28 mouse cellular contexts compared by ENCODE assay signal in genomic region chr8:9899199-9899598, GRCm38 (mm10). TPM values are rescaled to one million over a fixed set of nuclear protein-coding genes. Genes with fewer than 3 reads are reported as not detected.
A peak's percentile ranks its signal among the peaks of the same experiment; 100 is the strongest.
DNase-seq lines count a peak whose midpoint lies in the region; ATAC-seq and TF ChIP-seq lines count a peak whose summit lies in the region.
"Had no signal": no experiment of that assay in that cellular context is flagged by ENCODE, and none has a peak within 500 bp of the region (broad histone marks: within the 10 kb centered on the region; RNA-seq: fewer than 3 reads in every experiment).

No protein-coding gene starts in this region.

- H3K4me2 ChIP-seq in hindbrain, embryonic 16.5 days (ENCODE audit: low read length): no peak overlapping the region
- no peak overlapping the region for H3K4me2 ChIP-seq in hindbrain, embryonic 11.5 days (replicated peaks; ENCODE audit: low read depth, low read length)
- no peak overlapping the region for H3K4me2 ChIP-seq in midbrain, embryonic 13.5 days (replicated peaks)
- H3K4me2 ChIP-seq in midbrain, postnatal 0 days (ENCODE audit: low read depth, low read length, poor library complexity, severe bottlenecking): no peak overlapping the region
- no peak overlapping the region for H3K4me2 ChIP-seq in midbrain, embryonic 16.5 days (ENCODE audit: low read length)
- H3K4me2 ChIP-seq: embryonic facial prominence, embryonic 13.5 days; embryonic facial prominence, embryonic 15.5 days; forebrain, embryonic 12.5 days had no signal

- H3K36me3 ChIP-seq in hindbrain, embryonic 16.5 days (ENCODE audit: control insufficient read depth, insufficient read depth, low read length): no peaks in the 10 kb centered on the region
- no peaks in the 10 kb centered on the region for H3K36me3 ChIP-seq in hindbrain, embryonic 11.5 days (ENCODE audit: control insufficient read depth, insufficient read depth, low read length)
- H3K36me3 ChIP-seq in midbrain, embryonic 13.5 days: no peaks in the 10 kb centered on the region
- no peaks in the 10 kb centered on the region for H3K36me3 ChIP-seq in midbrain, postnatal 0 days (ENCODE audit: insufficient read depth, low read length)
- H3K36me3 ChIP-seq in midbrain, embryonic 16.5 days (ENCODE audit: control insufficient read depth, insufficient read depth, low read length): no peaks in the 10 kb centered on the region
- no peaks in the 10 kb centered on the region for H3K36me3 ChIP-seq in midbrain, embryonic 10.5 days
- H3K36me3 ChIP-seq: embryonic facial prominence, embryonic 13.5 days; embryonic facial prominence, embryonic 15.5 days; forebrain, embryonic 10.5 days; forebrain, embryonic 12.5 days had no signal

- 89% methylated on average over 2 of the region's 2 CpGs for WGBS in hindbrain, embryonic 16.5 days
- 84% methylated on average over 2 of the region's 2 CpGs for WGBS in hindbrain, embryonic 11.5 days
- WGBS in midbrain, embryonic 13.5 days: 83% methylated on average over 2 of the region's 2 CpGs
- WGBS in midbrain, postnatal 0 days: 88% methylated on average over 2 of the region's 2 CpGs
- 98% methylated on average over 2 of the region's 2 CpGs for WGBS in midbrain, embryonic 16.5 days
- 91% methylated on average over 2 of the region's 2 CpGs for WGBS in midbrain, embryonic 10.5 days

- H3K4me3 ChIP-seq in hindbrain, embryonic 16.5 days (ENCODE audit: low read length): no peak overlapping the region
- no peak overlapping the region for H3K4me3 ChIP-seq in hindbrain, embryonic 11.5 days (ENCODE audit: low read depth, low read length)
- no peak overlapping the region for H3K4me3 ChIP-seq in midbrain, embryonic 13.5 days (replicated peaks)
- no peak overlapping the region for H3K4me3 ChIP-seq in midbrain, postnatal 0 days (ENCODE audit: low read depth, low read length)
- no peak overlapping the region for H3K4me3 ChIP-seq in midbrain, embryonic 16.5 days (ENCODE audit: low read depth, low read length)
- no peak overlapping the region for H3K4me3 ChIP-seq in midbrain, embryonic 10.5 days
- H3K4me3 ChIP-seq: embryonic facial prominence, embryonic 13.5 days; embryonic facial prominence, embryonic 15.5 days; erythroblast, embryonic 14.5 days; forebrain, embryonic 10.5 days; forebrain, embryonic 12.5 days had no signal

- peaks cover 3% of the 10 kb centered on the region for H3K4me1 ChIP-seq in hindbrain, embryonic 16.5 days (ENCODE audit: control insufficient read depth, insufficient read depth, low read depth, low read length)
- H3K4me1 ChIP-seq in hindbrain, embryonic 11.5 days (replicated peaks; ENCODE audit: control insufficient read depth, insufficient read depth, low read length): no peaks in the 10 kb centered on the region
- 0 out of 2 replicates have a peak, but pooled peaks cover 4% of the 10 kb centered on the region for H3K4me1 ChIP-seq in midbrain, embryonic 13.5 days (replicated peaks)
- 0 out of 2 replicates have a peak, but pooled peaks cover 4% of the 10 kb centered on the region for H3K4me1 ChIP-seq in midbrain, postnatal 0 days (ENCODE audit: insufficient read depth, low read length)
- H3K4me1 ChIP-seq in midbrain, embryonic 16.5 days (ENCODE audit: control insufficient read depth, insufficient read depth, low read length): peaks cover 5% of the 10 kb centered on the region
- H3K4me1 ChIP-seq in midbrain, embryonic 10.5 days: no peaks in the 10 kb centered on the region
- H3K4me1 ChIP-seq: embryonic facial prominence, embryonic 15.5 days; forebrain, embryonic 10.5 days; forebrain, embryonic 12.5 days had no signal

- DNase-seq in hindbrain, embryonic 11.5 days (ENCODE audit: low spot score): no peak
- DNase-seq in midbrain, postnatal 0 days (ENCODE audit: low spot score): no peak
- DNase-seq in midbrain, embryonic 10.5 days (ENCODE audit: low spot score): no peak
- DNase-seq: adrenal gland, adult 2 months; adrenal gland, postnatal 10 days; adrenal gland, postnatal 25 days; cerebellum, adult 11 months; cerebellum, adult 18-20 months; cerebellum, adult 8-10 months; cerebellum, adult 9-11 months; cerebellum, postnatal 14 days; cerebellum, postnatal 36 days had no signal

- TF ChIP-seq CTCF in midbrain, postnatal 0 days (IDR thresholded peaks at IDR 0.05): no peak

- H3K9me3 ChIP-seq in hindbrain, embryonic 16.5 days (ENCODE audit: control insufficient read depth, low read length): no peaks in the 10 kb centered on the region
- no peaks in the 10 kb centered on the region for H3K9me3 ChIP-seq in hindbrain, embryonic 11.5 days (ENCODE audit: control insufficient read depth, low read length)
- no peaks in the 10 kb centered on the region for H3K9me3 ChIP-seq in midbrain, embryonic 13.5 days
- no peaks in the 10 kb centered on the region for H3K9me3 ChIP-seq in midbrain, postnatal 0 days (ENCODE audit: low read length)
- no peaks in the 10 kb centered on the region for H3K9me3 ChIP-seq in midbrain, embryonic 16.5 days (replicated peaks; ENCODE audit: control insufficient read depth, low read length, poor library complexity, severe bottlenecking)
- H3K9me3 ChIP-seq in midbrain, embryonic 10.5 days (replicated peaks): no peaks in the 10 kb centered on the region
- H3K9me3 ChIP-seq: embryonic facial prominence, embryonic 13.5 days; embryonic facial prominence, embryonic 15.5 days; forebrain, embryonic 10.5 days; forebrain, embryonic 12.5 days had no signal

- no peaks in the 10 kb centered on the region for H3K27me3 ChIP-seq in hindbrain, embryonic 16.5 days (replicated peaks; ENCODE audit: control insufficient read depth, insufficient read depth, low read length)
- no peaks in the 10 kb centered on the region for H3K27me3 ChIP-seq in hindbrain, embryonic 11.5 days (ENCODE audit: control insufficient read depth, insufficient read depth, low read length)
- H3K27me3 ChIP-seq in midbrain, embryonic 13.5 days: no peaks in the 10 kb centered on the region
- no peaks in the 10 kb centered on the region for H3K27me3 ChIP-seq in midbrain, postnatal 0 days (ENCODE audit: insufficient read depth, low read length)
- H3K27me3 ChIP-seq in midbrain, embryonic 16.5 days (ENCODE audit: control insufficient read depth, insufficient read depth, low read depth, low read length): no peaks in the 10 kb centered on the region
- H3K27me3 ChIP-seq in midbrain, embryonic 10.5 days (ENCODE audit: low read depth, poor library complexity, severe bottlenecking): no peaks in the 10 kb centered on the region
- H3K27me3 ChIP-seq: embryonic facial prominence, embryonic 13.5 days; embryonic facial prominence, embryonic 15.5 days; forebrain, embryonic 12.5 days had no signal

- no peak overlapping the region for H3K27ac ChIP-seq in hindbrain, embryonic 16.5 days (ENCODE audit: low read depth, low read length)
- no peak overlapping the region for H3K27ac ChIP-seq in hindbrain, embryonic 11.5 days (ENCODE audit: low read depth, low read length)
- H3K27ac ChIP-seq in midbrain, embryonic 13.5 days: no peak overlapping the region
- H3K27ac ChIP-seq in midbrain, postnatal 0 days (ENCODE audit: low read depth, low read length): no peak overlapping the region
- H3K27ac ChIP-seq in midbrain, embryonic 16.5 days (ENCODE audit: low read length): no peak overlapping the region
- no peak overlapping the region for H3K27ac ChIP-seq in midbrain, embryonic 10.5 days (replicated peaks)
- H3K27ac ChIP-seq: embryonic facial prominence, embryonic 13.5 days; embryonic facial prominence, embryonic 15.5 days; forebrain, embryonic 10.5 days; forebrain, embryonic 12.5 days had no signal

- no peak overlapping the region for H3K9ac ChIP-seq in hindbrain, embryonic 16.5 days (ENCODE audit: low read depth, low read length)
- no peak overlapping the region for H3K9ac ChIP-seq in hindbrain, embryonic 11.5 days (ENCODE audit: low read depth, low read length)
- H3K9ac ChIP-seq in midbrain, embryonic 13.5 days (replicated peaks): no peak overlapping the region
- no peak overlapping the region for H3K9ac ChIP-seq in midbrain, postnatal 0 days (replicated peaks; ENCODE audit: low read length, poor library complexity, severe bottlenecking)
- H3K9ac ChIP-seq in midbrain, embryonic 16.5 days (ENCODE audit: low read depth, low read length): no peak overlapping the region
- H3K9ac ChIP-seq: embryonic facial prominence, embryonic 13.5 days; embryonic facial prominence, embryonic 15.5 days; forebrain, embryonic 12.5 days had no signal

- 0 out of 2 replicates have a peak, but pooled peaks have one; percentile 40 for ATAC-seq in hindbrain, embryonic 16.5 days
- no peak for ATAC-seq in hindbrain, embryonic 11.5 days (ENCODE audit: low FRiP score)
- ATAC-seq in midbrain, embryonic 13.5 days: peak; percentile 66; the same call in 1 of the 2 replicates
- no peak for ATAC-seq in midbrain, postnatal 0 days (ENCODE audit: low FRiP score)
- peak; percentile 54; the same call in 1 of the 2 replicates for ATAC-seq in midbrain, embryonic 16.5 days
- ATAC-seq: forebrain, embryonic 14.5 days; forebrain, embryonic 16.5 days had no signal

RNA-seq across cellular contexts. Expression of gene Gm10217, which starts 35.1 kb away (rescaled TPM):
- polyA plus RNA-seq in hindbrain, embryonic 16.5 days (2015; fragmentation: Nextera tagmentation; extraction: Ambion mirVana): not detected in 2 replicates
- polyA plus RNA-seq in hindbrain, embryonic 11.5 days (2014; fragmentation: Nextera tagmentation; extraction: Ambion mirVana): not detected in 2 replicates
- not detected in 2 replicates for polyA plus RNA-seq in midbrain, embryonic 13.5 days (2015; fragmentation: Nextera tagmentation; extraction: Ambion mirVana)
- total RNA-seq in midbrain, postnatal 0 days (2014; rRNA removed): not detected in 2 replicates
- not detected in 2 replicates for polyA plus RNA-seq in midbrain, postnatal 0 days (2015; fragmentation: Nextera tagmentation; extraction: Ambion mirVana)
- not detected in 2 replicates for polyA plus RNA-seq in midbrain, embryonic 16.5 days (2015; fragmentation: Nextera tagmentation; extraction: Ambion mirVana)
- not detected in 2 replicates for polyA plus RNA-seq in midbrain, embryonic 10.5 days (2016; fragmentation: Nextera tagmentation; extraction: Ambion mirVana)
- total RNA-seq: adrenal gland, adult 2 months; adrenal gland, postnatal 10 days; adrenal gland, postnatal 25 days; adrenal gland, postnatal 4 days; common myeloid progenitor, adult 5-6 weeks; ES-E14; MEL had no signal
- polyA plus RNA-seq: adrenal gland, adult 2 months; brain, embryonic 14.5 days; C2C12; embryonic facial prominence, embryonic 13.5 days; embryonic facial prominence, embryonic 15.5 days; erythroblast, embryonic 14.5 days; forebrain, embryonic 10.5 days; forebrain, embryonic 12.5 days; forebrain, embryonic 14.5 days; forebrain, embryonic 16.5 days had no signal

Comparison
In these comparisons a context has a peak if more than half of its experiments do, and no peak if none do; other contexts are left out.
1. ATAC-seq: peak in hindbrain, embryonic 16.5 days (single experiment), midbrain, embryonic 13.5 days (single experiment) and midbrain, embryonic 16.5 days (single experiment); none in hindbrain, embryonic 11.5 days (single experiment) and midbrain, postnatal 0 days (single experiment).